Mouse (Mus musculus) megakaryocyte, embryonic 14.5 days (primary cell): ENCODE results near the gene Acaa1a.

Experiments
- FLI1 ChIP-seq: IDR thresholded peaks from 2 replicates; pipeline ENCODE4 v1.6.1; 2012; ENCODE audit warnings: low read length, inconsistent platforms, mixed read lengths
- GATA1 ChIP-seq: IDR thresholded peaks from 3 replicates; pipeline ENCODE4 v1.6.1; 2012; ENCODE audit warnings: mixed read lengths, low read length, inconsistent platforms, borderline replicate concordance

GRCm38 (mm10) chr9:119352060-119352459 lies 12.6 kb downstream of the Acaa1a start:
- no peak for TF ChIP-seq GATA1
- TF ChIP-seq FLI1: no peak
